Mouse (Mus musculus) brown adipose tissue, adult 24 weeks (tissue): ENCODE measurements around the gene Cd247. TPM values are rescaled to one million over a fixed set of nuclear protein-coding genes. Genes with fewer than 3 reads are reported as not detected.

Source experiments
- H3K27ac ChIP-seq: fragments of 200-500 bp; replicated peaks from 2 replicates; pipeline ENCODE4 v1.5.1; 2012; ENCODE audit warnings: low read depth, mild to moderate bottlenecking, low read length
- H3K4me1 ChIP-seq: fragments of 200-500 bp; 2 replicates; pipeline ENCODE4 v1.6.1; 2012; ENCODE audit warnings: low read length, mixed read lengths; ENCODE audit not compliant: control insufficient read depth, insufficient read depth, insufficient read length
- H3K4me3 ChIP-seq: fragments of 200-500 bp; 2 replicates; pipeline ENCODE4 v1.5.1; 2012; ENCODE audit warnings: low read depth, mild to moderate bottlenecking, low read length, moderate library complexity; ENCODE audit not compliant: insufficient read depth
- polyA plus RNA-seq: library from polyadenylated mRNA; stranded (reverse); fragments of >200 nt; gene quantifications from 2 replicates; pipeline ENCODE4 v1.2.4, GENCODE M21; 2012; ENCODE audit not compliant: missing spikeins, insufficient read depth, insufficient read length

Cd247 gene
- polyA plus RNA-seq, 1 experiment, result 3.3 TPM

DNA sequence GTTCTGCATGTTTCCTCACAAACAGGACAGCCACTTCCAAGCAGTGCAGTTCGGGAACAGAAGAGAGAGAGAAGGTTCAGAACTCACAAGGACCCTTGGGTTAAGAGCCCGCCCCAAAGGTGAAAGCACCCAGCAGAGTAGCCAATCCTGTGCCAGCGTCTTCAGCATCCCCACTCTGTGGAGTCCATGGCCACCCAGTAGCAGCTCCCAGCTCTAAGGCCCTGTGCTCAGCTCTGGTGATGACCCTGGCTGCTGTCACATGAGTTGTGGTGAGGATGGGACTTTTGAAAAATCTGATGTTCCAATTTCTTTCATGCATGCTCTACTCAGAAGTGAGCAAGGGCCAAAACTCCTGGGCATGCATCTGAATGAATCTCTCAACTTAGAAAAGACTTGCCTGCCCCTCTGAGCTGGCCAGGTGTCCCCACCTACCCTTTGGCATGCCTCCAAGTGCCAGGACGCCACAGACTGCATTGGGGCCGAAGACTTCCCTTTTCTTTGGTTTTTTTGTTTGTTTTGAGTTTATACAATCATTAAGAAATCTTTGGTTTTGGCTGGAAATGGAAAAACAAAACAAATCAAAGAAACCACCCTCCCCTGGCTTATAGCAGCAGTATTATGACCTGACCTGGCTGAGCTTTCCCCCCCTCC, 78.3 kb downstream of the Cd247 start:
- no peak overlapping the region for H3K27ac ChIP-seq
- H3K4me3 ChIP-seq, result no peak overlapping the region
- peaks cover 3% of the 10 kb centered on the region; the same call in 1 of the 2 replicates for H3K4me1 ChIP-seq

DNA sequence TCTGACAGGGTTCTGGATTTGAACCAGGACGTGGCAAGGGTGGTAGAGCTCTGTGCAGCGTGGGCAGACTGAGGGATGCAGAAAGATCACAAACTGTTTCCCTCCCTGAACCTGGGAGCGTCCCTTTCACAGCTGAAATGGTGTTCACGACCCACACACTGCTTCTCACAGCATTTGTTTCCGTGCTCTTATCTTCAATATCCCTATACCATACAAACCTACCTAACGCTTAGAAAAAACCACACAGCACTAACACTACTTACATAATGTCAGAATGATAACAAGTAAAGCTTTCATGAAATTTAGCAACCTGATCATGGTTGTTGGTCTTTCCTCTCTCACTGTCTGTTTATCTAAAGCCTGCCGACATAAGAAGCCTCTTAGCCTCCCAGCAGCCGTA, 80.2 kb downstream of the Cd247 start:
- Histone ChIP-seq H3K4me1 (peaks cover 2% of the 10 kb centered on the region), H3K27ac (no peak overlapping the region), H3K4me3 (no peak overlapping the region)

DNA sequence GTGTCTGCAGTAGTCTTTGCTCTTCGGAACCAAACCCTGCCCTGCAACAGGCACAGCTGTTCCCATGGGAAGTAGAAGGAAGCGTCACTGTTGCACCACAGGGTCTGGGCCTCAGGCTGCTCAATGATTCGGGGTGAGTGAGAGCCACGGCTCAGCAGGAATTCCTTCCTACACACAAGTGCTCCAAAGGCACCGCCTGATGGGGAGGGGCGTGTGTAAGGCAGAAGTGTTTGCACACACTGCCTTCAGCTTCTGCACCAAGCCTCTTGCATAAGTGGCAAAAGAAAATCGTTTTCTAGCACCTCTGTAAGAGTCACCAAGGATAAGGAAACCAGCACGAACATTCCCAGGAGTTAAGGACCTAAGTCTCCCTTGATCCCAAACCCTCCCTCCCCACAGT, 86.2 kb downstream of the Cd247 start:
- H3K4me1 ChIP-seq, result peaks cover 6% of the 10 kb centered on the region
- no peak overlapping the region for H3K27ac ChIP-seq
- H3K4me3 ChIP-seq, result no peak overlapping the region

DNA sequence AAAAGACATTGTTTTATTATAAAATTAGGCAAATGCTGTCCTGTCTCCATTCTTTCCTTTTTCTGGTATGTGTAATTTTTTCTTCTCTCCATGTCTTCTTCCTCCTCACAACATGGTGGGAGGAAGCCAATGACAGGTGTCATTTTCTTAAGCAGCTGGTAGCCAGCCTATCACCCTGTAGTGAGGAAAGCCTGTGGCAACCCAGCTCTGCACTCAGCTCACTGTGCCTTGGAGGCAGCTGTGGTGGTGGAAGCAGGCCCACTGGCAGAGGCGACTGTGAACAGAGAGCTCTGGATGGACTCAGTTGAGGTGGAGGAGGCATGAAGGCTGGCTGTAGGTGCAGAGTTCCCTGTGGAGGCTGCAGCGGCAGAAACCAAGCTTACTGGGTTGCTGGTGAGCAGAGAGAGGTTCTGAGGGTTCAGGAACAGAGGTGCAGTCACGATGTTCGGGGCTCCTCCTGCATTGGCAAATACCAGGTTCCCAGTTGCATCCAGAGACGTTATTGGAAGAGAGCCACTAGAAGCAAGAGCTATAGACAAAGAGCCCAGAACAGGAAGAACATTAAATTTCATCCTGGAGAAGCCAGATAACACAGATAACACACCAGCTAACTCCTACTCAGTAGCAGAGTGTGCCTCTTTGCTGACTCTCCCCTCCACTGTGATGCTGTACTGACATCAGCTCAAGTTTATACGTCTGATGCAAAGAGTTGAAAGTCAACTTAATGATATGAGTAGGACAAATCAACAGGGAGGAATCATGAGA, 87.2 kb downstream of the Cd247 start:
- peaks cover 6% of the 10 kb centered on the region for H3K4me1 ChIP-seq
- no peak overlapping the region for H3K27ac ChIP-seq
- no peak overlapping the region for H3K4me3 ChIP-seq

DNA sequence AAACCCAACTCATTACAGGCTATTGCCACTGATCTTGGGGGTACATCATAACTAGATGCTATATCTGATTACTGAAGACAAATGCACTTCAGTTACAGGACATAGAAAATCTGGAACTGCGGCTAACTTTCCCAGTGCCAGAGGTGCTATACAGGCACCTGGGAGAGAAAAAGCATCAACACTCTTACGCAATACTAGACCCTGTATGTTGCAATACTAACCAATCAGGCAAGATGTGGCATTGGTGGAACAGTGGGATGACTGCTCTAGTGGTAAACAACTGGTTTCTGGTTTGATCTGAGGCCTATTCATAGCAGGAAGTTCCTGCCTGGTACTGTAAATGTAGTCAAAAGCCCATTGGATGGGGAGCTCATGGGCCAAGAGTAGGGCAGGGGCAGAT, 90.3 kb downstream of the Cd247 start:
- Histone ChIP-seq H3K27ac (no peak overlapping the region), H3K4me3 (no peak overlapping the region), H3K4me1 (peaks cover 5% of the 10 kb centered on the region; the same call in 1 of the 2 replicates)

DNA sequence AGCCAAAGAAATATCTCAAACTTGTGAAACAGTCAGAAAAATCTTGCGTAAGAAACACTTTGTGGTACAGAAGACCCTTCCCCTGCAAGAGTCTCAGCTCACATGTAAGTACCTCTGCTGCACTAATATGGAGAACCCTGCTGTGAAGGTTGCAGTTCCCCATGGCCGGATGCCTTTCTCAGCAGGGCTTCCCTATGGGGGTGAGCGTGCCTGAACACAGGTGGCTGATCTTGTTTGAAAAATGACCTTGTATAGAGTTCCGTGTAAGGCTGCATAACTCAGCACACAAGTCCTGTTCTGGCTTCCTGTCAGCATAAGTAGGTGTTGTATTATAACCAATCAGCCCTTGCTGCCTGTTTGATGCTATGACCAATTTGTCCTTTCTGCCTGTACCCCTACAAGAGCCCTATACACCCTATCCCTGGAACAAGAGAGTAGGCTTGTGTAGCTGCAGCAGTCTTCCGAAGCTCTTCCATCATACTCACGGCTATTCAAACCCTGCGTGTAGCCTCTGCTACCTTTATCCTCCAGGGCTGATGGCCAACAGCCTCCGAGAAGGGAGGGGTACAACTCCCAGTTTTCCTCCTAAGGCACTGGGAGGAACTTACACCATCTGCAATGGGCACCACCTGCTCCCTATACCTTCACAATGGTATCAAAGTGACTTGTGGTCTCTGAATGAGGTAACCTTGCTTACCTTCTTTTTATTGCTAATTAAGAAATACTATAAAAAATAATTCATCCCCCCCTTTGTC, 93.8 kb downstream of the Cd247 start:
- no peak overlapping the region for H3K4me3 ChIP-seq
- H3K4me1 ChIP-seq, result peaks cover 2% of the 10 kb centered on the region; the same call in 1 of the 2 replicates
- H3K27ac ChIP-seq, result no peak overlapping the region

DNA sequence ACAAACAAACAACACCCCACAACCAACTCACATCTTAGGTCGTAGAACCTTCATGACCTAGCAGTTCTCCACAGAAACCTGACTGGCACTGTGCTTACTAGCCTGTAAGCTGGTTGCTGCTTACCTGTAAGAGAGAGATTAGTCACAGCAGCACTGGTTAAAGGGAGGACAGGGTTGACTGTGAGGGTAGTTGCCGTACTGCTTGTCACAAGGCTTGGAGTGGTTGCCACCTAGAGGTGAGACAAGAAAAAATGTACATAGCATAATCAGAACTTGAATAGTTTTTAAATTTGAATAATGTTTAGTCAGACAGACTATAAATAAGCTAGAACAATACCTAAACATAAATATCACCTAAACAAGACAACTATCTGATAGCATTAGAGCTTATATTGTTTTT, 103.2 kb downstream of the Cd247 start:
- Histone ChIP-seq H3K27ac (no peak overlapping the region), H3K4me3 (no peak overlapping the region), H3K4me1 (no peaks in the 10 kb centered on the region)

DNA sequence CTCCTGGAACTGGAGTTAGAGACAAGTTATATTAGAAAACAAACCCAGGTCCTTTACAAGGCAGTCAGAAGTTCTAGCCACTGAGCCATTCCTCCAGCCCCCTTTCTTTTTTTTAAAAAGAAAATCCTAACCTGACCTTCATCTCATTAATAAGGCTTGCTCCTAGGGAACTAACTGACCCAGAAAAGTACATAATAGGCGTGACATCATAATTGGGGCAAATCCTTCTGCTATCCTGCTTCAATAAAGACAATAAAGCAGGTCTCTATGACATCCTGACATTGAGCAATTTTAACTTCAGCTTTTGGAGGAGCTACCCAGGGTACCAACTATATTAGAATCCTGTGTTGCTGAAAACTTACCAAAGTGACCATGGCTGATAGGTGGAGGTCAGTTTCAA, 115.1 kb downstream of the Cd247 start:
- Histone ChIP-seq H3K4me3 (no peak overlapping the region), H3K4me1 (no peaks in the 10 kb centered on the region), H3K27ac (no peak overlapping the region)

DNA sequence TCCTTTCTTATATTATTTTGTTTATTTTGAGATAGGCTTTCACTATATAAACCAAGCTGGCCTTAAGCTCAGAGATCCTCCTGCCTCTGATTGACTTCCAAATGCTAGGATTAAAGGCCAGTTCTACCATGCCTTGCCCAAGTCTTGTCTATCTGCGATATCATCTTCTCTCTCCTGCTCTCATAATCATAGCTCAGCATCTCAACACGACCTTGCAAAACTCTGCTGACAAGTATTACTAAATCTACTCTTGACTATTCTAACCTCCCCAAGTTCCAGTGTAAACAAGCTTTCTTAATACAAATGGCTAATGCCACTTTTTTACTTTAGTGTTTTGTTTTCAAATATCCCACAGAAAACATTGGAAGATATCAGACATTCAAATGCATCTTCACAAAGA, 119.7 kb downstream of the Cd247 start:
- H3K4me3 ChIP-seq, result no peak overlapping the region
- no peaks in the 10 kb centered on the region for H3K4me1 ChIP-seq
- no peak overlapping the region for H3K27ac ChIP-seq

DNA sequence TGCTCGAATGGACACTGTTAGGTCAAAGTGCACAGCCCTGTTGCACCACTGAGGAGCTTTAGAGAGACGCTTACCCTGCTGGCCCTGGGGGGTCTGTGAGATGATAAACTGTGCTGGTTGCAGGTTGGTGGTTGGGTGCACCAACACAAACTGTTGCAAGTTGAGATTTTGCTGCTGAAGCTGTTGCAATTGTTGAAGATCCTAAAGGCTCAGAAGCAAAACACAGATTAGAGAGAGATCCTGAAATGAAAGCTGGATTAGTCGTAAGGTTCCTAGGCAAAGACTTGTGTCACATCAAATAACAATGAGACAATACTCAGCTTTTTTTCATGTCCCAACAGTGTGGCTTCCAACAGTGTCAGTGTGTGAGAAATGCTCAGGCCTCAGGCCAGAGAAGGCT, 120.3 kb downstream of the Cd247 start:
- no peaks in the 10 kb centered on the region for H3K4me1 ChIP-seq
- H3K27ac ChIP-seq, result no peak overlapping the region
- H3K4me3 ChIP-seq, result no peak overlapping the region

DNA sequence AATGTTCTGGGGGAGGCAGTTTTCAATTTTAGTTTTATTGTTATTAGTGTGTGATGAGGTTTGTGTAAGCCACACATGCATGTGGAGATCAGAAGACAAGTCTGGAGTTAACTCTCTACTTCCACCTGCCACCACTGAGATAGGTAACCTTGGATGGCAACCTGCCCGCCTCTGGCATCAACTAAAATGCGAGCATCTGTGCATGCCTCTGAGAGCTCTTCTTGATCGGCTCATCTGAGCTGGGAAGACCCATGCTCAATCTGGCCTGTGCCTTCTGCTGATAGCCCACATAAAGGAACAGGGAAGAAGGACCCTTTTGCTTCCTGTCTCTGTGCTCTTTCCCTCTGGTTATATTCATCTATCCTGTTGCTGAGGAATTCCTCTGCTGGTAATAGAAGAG, 121.0 kb downstream of the Cd247 start:
- H3K27ac ChIP-seq, result no peak overlapping the region

DNA sequence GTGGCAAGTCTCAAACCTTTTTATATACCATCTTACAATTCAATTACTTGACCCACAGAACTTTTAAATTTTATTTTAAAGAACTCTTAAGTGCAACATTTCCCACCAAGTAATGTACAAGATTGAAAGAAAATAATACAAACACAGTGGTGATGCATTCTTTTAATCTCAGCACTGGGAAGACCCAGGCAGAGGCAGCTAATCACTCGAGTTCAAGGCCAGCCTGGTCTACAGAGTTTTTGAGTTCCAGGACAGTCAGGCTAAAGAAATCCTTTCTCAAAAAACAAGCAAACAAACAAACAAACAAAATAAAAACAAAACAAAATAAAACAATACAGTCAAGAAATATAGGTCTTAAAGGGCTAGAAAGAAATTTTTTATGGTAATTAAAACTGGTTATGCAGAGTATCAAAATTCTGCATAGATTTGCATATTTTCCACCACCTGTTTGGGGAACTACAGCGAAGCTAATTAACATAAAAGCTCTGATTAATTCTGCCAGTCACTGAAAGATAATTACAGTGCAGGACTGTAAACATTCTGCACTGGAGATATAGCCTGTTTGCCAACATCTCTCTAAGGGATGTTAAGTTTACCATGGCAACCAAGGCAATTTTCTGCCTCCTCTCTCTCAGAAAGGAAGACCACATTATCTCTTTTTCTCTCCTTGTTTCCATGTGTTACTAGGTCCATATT, 125.4 kb downstream of the Cd247 start:
- Histone ChIP-seq H3K27ac (no peak overlapping the region), H3K4me3 (no peak overlapping the region), H3K4me1 (no peaks in the 10 kb centered on the region)

More for the DNA sequence above, 121.0 kb downstream of the Cd247 start:
- Histone ChIP-seq H3K4me3 (no peak overlapping the region), H3K4me1 (no peaks in the 10 kb centered on the region)

DNA sequence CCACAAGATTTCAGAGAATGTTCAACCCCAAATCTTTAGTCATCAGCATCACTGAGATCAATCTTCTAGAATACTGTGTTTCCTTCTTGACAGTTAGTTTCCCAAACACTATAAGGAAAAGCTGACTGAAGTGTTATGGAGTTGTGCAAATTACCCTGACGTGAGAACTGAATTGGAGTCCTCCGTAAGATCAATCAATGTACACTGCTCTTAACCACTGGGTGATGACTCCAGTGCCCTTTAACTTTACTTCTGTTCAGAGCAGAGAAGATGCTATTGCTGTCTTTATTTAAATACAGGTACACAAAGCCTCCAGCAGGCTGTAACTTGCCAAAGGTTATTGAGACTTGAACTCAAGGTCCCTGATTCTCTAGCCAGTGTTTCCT, 125.9 kb downstream of the Cd247 start:
- no peaks in the 10 kb centered on the region for H3K4me1 ChIP-seq
- H3K4me3 ChIP-seq, result no peak overlapping the region
- no peak overlapping the region for H3K27ac ChIP-seq

DNA sequence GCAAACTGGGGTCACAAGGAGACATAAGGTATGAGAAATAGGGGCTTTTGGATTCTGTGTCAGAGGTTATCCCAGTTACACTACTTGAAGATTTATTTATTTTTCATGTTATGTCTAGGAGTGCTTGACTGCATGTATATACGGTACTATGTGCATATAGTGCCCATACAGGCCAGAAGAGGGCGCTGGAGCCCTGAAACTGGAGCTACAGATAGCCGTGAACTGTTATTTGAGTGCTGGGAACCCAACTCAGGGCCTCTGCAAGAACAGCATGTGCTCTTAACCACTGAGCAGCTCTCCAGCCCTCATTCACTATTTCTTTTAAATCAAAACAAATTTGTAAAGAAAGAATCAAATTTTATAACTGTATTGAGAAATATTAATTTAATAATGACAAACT, 132.5 kb downstream of the Cd247 start:
- H3K27ac ChIP-seq, result no peak overlapping the region
- no peaks in the 10 kb centered on the region for H3K4me1 ChIP-seq
- no peak overlapping the region for H3K4me3 ChIP-seq

DNA sequence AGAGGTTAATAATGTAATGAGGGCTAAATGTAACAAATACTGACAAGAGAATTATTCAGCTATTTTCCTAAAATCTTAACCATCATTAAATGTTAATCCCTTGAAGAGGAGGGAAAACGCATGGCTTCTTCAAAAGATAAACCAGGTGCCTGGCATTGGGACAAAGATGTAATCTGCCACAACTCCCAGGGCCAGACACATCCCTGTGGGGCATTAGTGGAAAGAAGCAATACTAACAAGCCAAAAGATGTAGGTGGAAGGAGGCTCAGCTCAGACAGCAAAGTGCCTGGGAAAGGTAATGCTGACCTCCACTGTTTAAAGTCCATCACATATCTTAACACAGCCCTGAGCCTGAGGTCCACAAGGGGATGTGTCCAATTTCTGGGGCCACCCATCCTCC, 134.0 kb downstream of the Cd247 start:
- Histone ChIP-seq H3K4me3 (no peak overlapping the region), H3K4me1 (no peaks in the 10 kb centered on the region), H3K27ac (no peak overlapping the region)
